Mouse (Mus musculus) G1E-ER4 (cell line): ENCODE results near the gene Cnot2. TPM values are rescaled to one million over a fixed set of nuclear protein-coding genes. Genes with fewer than 3 reads are reported as not detected.

Experiments used
- GATA1 ChIP-seq: IDR thresholded peaks from one replicate; pipeline ENCODE4 v1.8.0; 2012; ENCODE audit warnings: low read length, inconsistent platforms
- polyA plus RNA-seq: library from polyadenylated mRNA; stranded (reverse); fragments of >175 nt; gene quantifications from 2 replicates; pipeline ENCODE4 v1.2.3, GENCODE M21; 2012

The Cnot2 gene
- polyA plus RNA-seq, 1 experiment, result 6.1 TPM

DNA sequence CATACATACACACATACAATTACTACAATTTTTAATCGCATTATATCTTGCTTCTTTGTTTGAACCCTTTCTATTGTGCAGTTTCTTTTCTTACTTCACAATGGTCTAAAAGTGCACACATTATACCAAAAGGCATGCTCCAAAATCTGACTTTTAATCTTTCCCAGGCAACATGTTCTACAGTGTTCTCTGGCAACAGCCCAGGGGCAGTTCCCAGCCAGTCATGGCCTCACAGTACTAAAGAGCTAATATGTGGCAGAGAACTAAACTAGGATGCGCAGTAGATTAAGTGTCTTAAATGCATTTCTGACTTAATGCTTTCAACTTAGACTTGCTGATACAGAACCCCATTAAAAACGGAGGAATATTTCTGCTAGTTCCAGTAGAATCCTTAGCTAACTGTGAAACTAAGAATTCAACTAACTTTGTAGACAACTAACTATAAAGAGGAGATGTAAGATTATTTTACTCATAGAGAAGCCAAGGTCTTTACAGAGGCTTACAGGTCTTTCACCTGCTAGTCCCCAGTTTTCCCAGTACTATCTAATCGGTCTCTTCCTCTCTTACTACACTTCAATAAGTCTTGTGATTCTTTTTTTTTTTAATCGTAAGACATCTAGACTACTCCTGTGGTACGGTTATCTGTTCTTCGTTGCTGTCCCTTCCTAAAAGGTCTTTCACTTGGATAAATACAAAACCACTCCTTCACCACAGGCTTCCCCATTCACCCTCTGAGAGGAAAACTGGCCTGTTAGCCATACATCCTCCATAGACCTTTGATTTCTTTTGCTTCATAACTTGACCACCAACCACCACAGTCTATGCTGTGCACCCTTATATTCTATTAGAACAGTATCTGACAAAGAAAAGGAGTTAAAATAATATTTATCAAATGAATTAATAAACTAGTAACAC, 13.6 kb downstream of the Cnot2 start:
- no peak for TF ChIP-seq GATA1

DNA sequence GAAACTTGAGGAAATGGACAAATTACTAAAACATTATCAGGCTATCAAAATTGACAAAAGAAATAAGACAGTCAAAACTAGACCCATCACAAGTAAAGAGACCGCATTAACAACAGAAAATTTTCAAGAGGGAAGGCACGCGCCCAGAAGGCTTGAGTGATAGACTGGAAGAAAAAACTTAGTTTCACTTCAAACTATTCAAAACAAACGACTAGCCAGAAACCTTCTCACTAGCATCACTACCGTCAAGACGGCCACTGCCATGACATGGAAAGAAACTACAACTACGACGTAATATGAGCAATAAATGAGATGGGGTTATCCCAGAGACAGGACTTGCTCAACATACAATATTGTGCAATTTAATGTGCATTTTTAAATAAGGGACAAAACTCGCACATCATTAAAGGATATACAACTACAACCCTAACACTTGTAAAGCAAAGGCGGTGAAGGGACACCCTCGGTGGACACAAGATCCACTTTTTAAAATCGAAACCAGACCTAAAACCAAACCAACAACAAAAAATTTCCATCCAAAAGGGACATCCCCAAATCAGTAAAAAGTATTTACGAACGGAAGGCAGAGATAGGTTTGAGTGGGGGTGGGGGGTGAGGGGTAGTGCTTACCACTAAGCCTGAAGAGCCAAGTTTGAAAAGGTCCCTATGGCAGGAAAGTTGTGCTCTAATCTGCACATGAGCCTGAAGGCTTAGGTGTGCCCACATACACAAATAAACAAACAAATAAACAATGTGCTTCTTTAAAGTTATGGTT, 16.3 kb downstream of the Cnot2 start:
- TF ChIP-seq GATA1, result no peak

GRCm38 (mm10) chr10:116562731-116563480, 18.4 kb downstream of the Cnot2 start:
- TF ChIP-seq GATA1, result no peak

DNA sequence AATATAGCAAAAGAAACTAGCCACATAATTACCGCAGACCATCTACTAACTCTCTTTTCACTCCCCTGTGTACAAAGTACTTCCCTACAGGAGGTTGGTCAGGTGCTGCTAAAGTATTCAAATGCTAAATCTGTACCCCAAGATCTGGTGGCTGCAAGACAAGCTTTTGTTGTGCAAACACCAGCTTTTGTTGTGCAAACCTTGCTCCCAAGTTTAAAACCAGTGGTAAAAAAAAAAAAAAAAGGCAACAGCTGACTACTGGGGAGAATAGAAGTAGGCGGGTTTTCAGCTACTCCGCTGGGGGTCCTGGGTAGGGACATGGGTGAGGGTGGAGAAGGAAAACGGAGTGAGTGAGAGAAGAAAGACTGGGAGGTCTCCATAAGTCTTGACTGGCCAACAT, 19.1 kb downstream of the Cnot2 start:
- no peak for TF ChIP-seq GATA1

DNA sequence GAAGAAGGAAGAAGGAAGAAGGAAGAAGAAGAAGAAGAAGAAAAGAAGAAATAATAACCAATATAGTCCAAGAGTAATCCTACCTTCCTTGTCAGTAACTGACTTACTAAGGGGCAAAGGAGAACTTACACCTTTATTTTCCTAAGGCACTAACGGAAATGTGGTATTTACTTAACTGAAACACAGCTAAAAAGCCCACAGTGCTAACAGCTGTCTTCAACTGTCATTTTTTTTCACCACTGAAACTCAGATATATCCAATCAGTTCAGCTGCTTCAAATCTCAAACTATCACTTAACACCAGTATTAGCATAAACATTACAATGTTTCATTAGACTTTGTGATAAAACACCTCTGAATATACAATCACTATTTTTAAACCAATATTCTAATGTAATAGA, 22.1 kb downstream of the Cnot2 start:
- no peak for TF ChIP-seq GATA1

DNA sequence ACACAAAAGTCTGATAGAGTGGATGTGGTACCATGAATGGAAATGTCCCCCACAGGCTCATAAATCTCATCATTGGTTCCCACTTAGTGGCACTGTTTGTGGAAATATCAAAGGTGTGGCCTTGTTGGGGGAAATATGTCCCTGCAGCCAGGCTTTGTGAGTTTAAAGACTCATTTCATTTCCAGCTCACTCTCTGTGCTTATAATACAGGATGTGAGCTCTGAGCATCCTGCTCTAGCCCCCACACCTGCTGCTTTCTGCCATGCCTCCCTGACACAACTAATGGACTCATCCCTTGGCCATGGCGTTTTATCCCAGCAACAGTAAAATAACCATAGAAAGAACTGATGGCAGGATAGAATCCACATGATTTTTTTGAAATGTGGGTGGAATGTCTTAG, 24.1 kb downstream of the Cnot2 start:
- TF ChIP-seq GATA1, result no peak

- TF ChIP-seq GATA1, result no peak
Observed at GRCm38 (mm10) chr10:116554434-116554833, 26.9 kb downstream of the Cnot2 start.

- no peak for TF ChIP-seq GATA1
Observed at GRCm38 (mm10) chr10:116547958-116548357, 33.4 kb downstream of the Cnot2 start.

DNA sequence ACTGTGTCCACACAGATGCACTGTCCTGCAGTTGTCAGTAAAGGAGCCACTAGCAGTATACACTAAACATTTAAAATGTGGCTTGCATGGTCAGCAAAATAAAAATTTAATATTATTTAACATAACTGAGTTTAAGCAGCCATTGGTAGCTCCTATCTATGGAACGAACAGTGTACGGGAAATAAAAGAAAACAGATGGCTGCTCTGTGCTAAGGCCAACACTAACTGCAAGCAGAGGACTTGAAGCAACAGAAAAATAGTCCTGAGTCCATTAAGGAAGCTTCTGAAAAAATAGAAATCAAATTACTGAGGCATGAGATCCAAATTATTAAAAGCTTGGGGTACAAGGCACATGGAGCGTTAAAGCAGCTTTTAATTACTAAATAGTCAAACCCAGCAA, 35.1 kb downstream of the Cnot2 start:
- no peak for TF ChIP-seq GATA1

DNA sequence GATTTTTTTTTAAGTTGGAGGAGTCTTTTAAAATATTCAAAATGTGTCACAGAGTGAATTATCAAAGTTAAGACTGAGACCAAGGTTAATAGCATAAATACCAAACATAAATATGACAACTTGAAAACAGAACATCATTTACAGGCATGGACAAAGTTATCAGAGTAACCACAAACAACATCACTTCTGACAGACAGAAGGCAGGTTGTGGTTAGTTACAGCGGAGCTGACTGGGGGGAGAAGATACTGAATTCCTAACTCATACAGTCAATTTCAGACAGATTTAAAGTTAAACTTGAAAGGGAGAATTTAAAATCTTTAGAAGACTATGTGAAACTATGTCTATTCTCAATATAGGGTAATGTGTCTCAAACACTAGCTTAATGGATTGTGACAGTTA, 38.2 kb downstream of the Cnot2 start:
- no peak for TF ChIP-seq GATA1

DNA sequence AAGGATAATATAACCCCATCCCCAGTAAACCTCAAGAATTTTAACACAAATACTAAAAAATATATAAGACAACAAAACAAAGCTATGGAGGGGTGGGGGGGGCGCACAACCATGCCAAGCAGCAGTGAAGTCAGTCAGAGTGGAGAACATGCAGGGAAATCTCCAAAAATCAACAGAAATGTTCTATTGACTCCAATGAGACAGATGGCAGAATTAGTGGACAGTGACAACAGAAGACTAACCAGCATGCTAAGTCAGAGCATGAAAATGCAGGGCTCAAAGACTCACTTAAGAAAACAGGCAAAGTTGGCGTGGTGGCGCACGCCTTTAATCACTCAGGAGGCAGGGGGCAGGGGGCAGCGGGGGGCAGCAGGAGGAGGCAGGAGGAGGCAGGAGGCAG, 40.6 kb downstream of the Cnot2 start:
- no peak for TF ChIP-seq GATA1

DNA sequence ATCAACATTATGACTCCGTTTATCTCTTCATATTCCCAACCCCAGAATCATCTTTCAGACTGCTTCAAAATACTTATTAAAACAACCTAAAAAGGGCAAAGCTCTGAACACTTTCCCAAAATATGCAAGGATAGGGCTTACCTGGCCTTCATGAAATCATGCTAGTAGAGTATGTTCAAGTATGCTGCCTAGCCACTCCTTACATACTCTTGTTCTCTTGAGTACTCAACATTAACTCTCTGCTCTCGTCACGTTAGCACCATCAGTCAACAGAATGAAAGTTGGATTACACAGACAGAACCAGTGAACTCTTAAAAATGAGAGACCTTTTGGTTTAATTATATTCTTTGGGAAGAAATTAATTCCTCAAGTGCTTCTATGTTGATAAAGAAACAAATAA, 43.8 kb downstream of the Cnot2 start:
- no peak for TF ChIP-seq GATA1

DNA sequence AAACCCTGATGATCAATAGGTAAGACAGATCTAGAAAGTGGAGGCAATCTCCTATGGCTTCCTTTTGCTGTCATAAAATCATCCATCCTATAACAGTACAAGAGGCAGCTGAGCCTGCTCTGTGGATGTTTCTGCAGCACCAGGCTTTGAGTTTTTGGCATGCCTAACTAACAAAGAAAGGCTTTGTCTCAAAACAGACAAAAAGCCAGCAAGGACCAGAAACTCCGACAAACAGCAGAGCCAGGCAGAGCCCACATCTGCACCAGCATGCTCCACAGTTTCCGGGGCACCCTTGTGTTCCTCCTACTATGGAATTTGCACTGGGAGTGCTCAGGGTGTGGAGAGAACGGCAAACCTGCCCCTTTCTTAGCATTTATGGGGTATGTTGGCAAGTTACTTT, 47.0 kb downstream of the Cnot2 start:
- TF ChIP-seq GATA1, result no peak

DNA sequence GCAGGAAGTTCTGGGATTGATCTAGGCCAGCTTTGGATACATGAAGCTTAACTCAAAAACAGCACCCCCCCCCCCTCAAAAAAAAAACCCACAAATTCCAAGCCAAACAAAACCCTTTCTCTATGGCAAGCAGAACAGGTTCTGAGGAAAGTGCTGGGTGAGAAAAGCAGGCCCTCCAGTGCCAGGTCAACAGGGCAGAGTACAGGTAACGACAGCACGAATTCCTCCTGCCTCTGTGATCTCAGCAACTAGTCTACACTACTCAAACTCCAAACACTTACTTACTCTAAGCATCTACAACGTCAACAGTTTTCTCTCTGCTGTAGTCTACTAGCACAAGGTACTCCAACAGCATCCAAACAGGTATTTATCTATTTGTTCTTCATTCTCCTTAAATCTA, 48.8 kb downstream of the Cnot2 start:
- TF ChIP-seq GATA1, result no peak

- no peak for TF ChIP-seq GATA1
Observed at GRCm38 (mm10) chr10:116531063-116531462, 50.2 kb downstream of the Cnot2 start.

- TF ChIP-seq GATA1, result no peak
Observed at GRCm38 (mm10) chr10:116519588-116519987, 61.7 kb downstream of the Cnot2 start.
